Mouse (Mus musculus): ENCODE measurements around the gene Cfap54. TPM values are rescaled to one million over a fixed set of nuclear protein-coding genes. Genes with fewer than 3 reads are reported as not detected.

The Cfap54 gene
- total RNA-seq, 1 experiment: 0.31 TPM

GRCm38 (mm10) chr10:93014059-93014795 is 67.2 kb downstream of the Cfap54 start:
- H3K4me3 ChIP-seq (ENCODE audit: insufficient read depth in 1 of 2, low read depth in 1 of 2, low read length in 2 of 2, poor library complexity in 1 of 2, severe bottlenecking in 1 of 2): no peak overlapping the region
- no peak overlapping the region for H3K9ac ChIP-seq (ENCODE audit: insufficient read depth, low read depth, low read length, poor library complexity, severe bottlenecking)
- TF ChIP-seq ZNF384 (IDR thresholded peaks at IDR 0.05; ENCODE audit: low read depth, low read length) (no peak), ZC3H11A (IDR thresholded peaks at IDR 0.05; ENCODE audit: borderline replicate concordance, low read depth, low read length) (peak; percentile 95)
- H3K4me1 ChIP-seq (ENCODE audit: control insufficient read depth in 2 of 2, insufficient read depth in 2 of 2, low read length in 2 of 2, poor library complexity in 1 of 2): no peaks in the 10 kb centered on the region
- no peaks in the 10 kb centered on the region for H3K9me3 ChIP-seq (ENCODE audit: control insufficient read depth, insufficient read depth, low read depth, low read length)
- H3K27ac ChIP-seq (ENCODE audit: insufficient read depth, low read depth, low read length, poor library complexity, severe bottlenecking): no peak overlapping the region
- in situ Hi-C loops (cut with MboI; ENCODE audit: low sequenced_read_pairs in 2 of 2, unreplicated experiment in 2 of 2): loop anchor here in 1 of 2 experiments (25.0 kb wide), 2 partner anchors 802 to 1127 kb away; no protein-coding TSS in a partner anchor
- no peaks in the 10 kb centered on the region for H3K36me3 ChIP-seq (ENCODE audit: control insufficient read depth, insufficient read depth, low read length, poor library complexity, severe bottlenecking)
- peak; percentile 41 for DNase-seq (ENCODE audit: low read depth, low spot score)

GRCm38 (mm10) chr10:93011085-93011484 is 70.3 kb downstream of the Cfap54 start:
- H3K9ac ChIP-seq (ENCODE audit: insufficient read depth, low read depth, low read length, poor library complexity, severe bottlenecking): no peak overlapping the region
- TF ChIP-seq ZNF384 (IDR thresholded peaks at IDR 0.05; ENCODE audit: low read depth, low read length) (no peak), HCFC1 (IDR thresholded peaks at IDR 0.05; ENCODE audit: borderline replicate concordance, insufficient read depth, low read length) (no peak), MAFK (IDR thresholded peaks at IDR 0.05; ENCODE audit: insufficient read depth, low read depth, low read length) (no peak), CHD2 (IDR thresholded peaks at IDR 0.05; ENCODE audit: low read depth, low read length) (no peak)

GRCm38 (mm10) chr10:93006970-93007369 is 74.4 kb downstream of the Cfap54 start:
- TF ChIP-seq HCFC1 (IDR thresholded peaks at IDR 0.05; ENCODE audit: borderline replicate concordance, insufficient read depth, low read length) (no peak), MAFK (IDR thresholded peaks at IDR 0.05; ENCODE audit: insufficient read depth, low read depth, low read length) (no peak), CHD2 (IDR thresholded peaks at IDR 0.05; ENCODE audit: low read depth, low read length) (no peak), ZNF384 (IDR thresholded peaks at IDR 0.05; ENCODE audit: low read depth, low read length) (no peak), ZC3H11A (IDR thresholded peaks at IDR 0.05; ENCODE audit: borderline replicate concordance, low read depth, low read length) (no peak)
- no peak overlapping the region for H3K9ac ChIP-seq (ENCODE audit: insufficient read depth, low read depth, low read length, poor library complexity, severe bottlenecking)
- DNase-seq (ENCODE audit: low read depth, low spot score): no peak
- in situ Hi-C loops (cut with MboI; ENCODE audit: low sequenced_read_pairs in 2 of 2, unreplicated experiment in 2 of 2): loop anchor here in 1 of 2 experiments (25.0 kb wide), 2 partner anchors 795 to 1120 kb away; no protein-coding TSS in a partner anchor
- no peaks in the 10 kb centered on the region for H3K9me3 ChIP-seq (ENCODE audit: control insufficient read depth, insufficient read depth, low read depth, low read length)
- H3K4me1 ChIP-seq (ENCODE audit: control insufficient read depth in 2 of 2, insufficient read depth in 2 of 2, low read length in 2 of 2, poor library complexity in 1 of 2): no peaks in the 10 kb centered on the region
- no peaks in the 10 kb centered on the region for H3K36me3 ChIP-seq (ENCODE audit: control insufficient read depth, insufficient read depth, low read length, poor library complexity, severe bottlenecking)
- no peak overlapping the region for H3K27ac ChIP-seq (ENCODE audit: insufficient read depth, low read depth, low read length, poor library complexity, severe bottlenecking)
- H3K4me3 ChIP-seq (ENCODE audit: insufficient read depth in 1 of 2, low read depth in 1 of 2, low read length in 2 of 2, poor library complexity in 1 of 2, severe bottlenecking in 1 of 2): no peak overlapping the region

More at GRCm38 (mm10) chr10:93011085-93011484, 70.3 kb downstream of the Cfap54 start:
- in situ Hi-C loops (cut with MboI; ENCODE audit: low sequenced_read_pairs in 2 of 2, unreplicated experiment in 2 of 2): loop anchor here in 1 of 2 experiments (25.0 kb wide), 2 partner anchors 799 to 1124 kb away; no protein-coding TSS in a partner anchor
- no peak for DNase-seq (ENCODE audit: low read depth, low spot score)
- Histone ChIP-seq H3K9me3 (ENCODE audit: control insufficient read depth, insufficient read depth, low read depth, low read length) (no peaks in the 10 kb centered on the region), H3K4me3 (ENCODE audit: insufficient read depth in 1 of 2, low read depth in 1 of 2, low read length in 2 of 2, poor library complexity in 1 of 2, severe bottlenecking in 1 of 2) (no peak overlapping the region), H3K4me1 (ENCODE audit: control insufficient read depth in 2 of 2, insufficient read depth in 2 of 2, low read length in 2 of 2, poor library complexity in 1 of 2) (no peaks in the 10 kb centered on the region), H3K27ac (ENCODE audit: insufficient read depth, low read depth, low read length, poor library complexity, severe bottlenecking) (no peak overlapping the region), H3K36me3 (ENCODE audit: control insufficient read depth, insufficient read depth, low read length, poor library complexity, severe bottlenecking) (no peaks in the 10 kb centered on the region)

GRCm38 (mm10) chr10:93006405-93006804 is 75.0 kb downstream of the Cfap54 start:
- DNase-seq (ENCODE audit: low read depth, low spot score): no peak
- H3K36me3 ChIP-seq (ENCODE audit: control insufficient read depth, insufficient read depth, low read length, poor library complexity, severe bottlenecking): no peaks in the 10 kb centered on the region
- in situ Hi-C loops (cut with MboI; ENCODE audit: low sequenced_read_pairs in 2 of 2, unreplicated experiment in 2 of 2): loop anchor here in 1 of 2 experiments (25.0 kb wide), 2 partner anchors 794 to 1119 kb away; no protein-coding TSS in a partner anchor
- no peak for TF ChIP-seq MAFK (IDR thresholded peaks at IDR 0.05; ENCODE audit: insufficient read depth, low read depth, low read length)
- no peak for TF ChIP-seq HCFC1 (IDR thresholded peaks at IDR 0.05; ENCODE audit: borderline replicate concordance, insufficient read depth, low read length)
- no peak for TF ChIP-seq ZNF384 (IDR thresholded peaks at IDR 0.05; ENCODE audit: low read depth, low read length)
- no peak overlapping the region for H3K27ac ChIP-seq (ENCODE audit: insufficient read depth, low read depth, low read length, poor library complexity, severe bottlenecking)
- H3K4me1 ChIP-seq (ENCODE audit: control insufficient read depth in 2 of 2, insufficient read depth in 2 of 2, low read length in 2 of 2, poor library complexity in 1 of 2): no peaks in the 10 kb centered on the region
- H3K9ac ChIP-seq (ENCODE audit: insufficient read depth, low read depth, low read length, poor library complexity, severe bottlenecking): no peak overlapping the region
- H3K4me3 ChIP-seq (ENCODE audit: insufficient read depth in 1 of 2, low read depth in 1 of 2, low read length in 2 of 2, poor library complexity in 1 of 2, severe bottlenecking in 1 of 2): no peak overlapping the region
- no peaks in the 10 kb centered on the region for H3K9me3 ChIP-seq (ENCODE audit: control insufficient read depth, insufficient read depth, low read depth, low read length)
